Mouse (Mus musculus): ENCODE results near the gene Fbxw17. TPM values are rescaled to one million over a fixed set of nuclear protein-coding genes. Genes with fewer than 3 reads are reported as not detected.
A peak's percentile ranks its signal among the peaks of the same experiment; 100 is the strongest.

Fbxw17 gene
- polyA plus RNA-seq, 1 experiment from 2014 or later: 36.1 TPM

GRCm38 (mm10) chr13:50464621-50465562 is 47.2 kb downstream of the Fbxw17 start:
- WGBS: 46% methylated on average over 27 of the region's 27 CpGs
- DNase-seq (ENCODE audit: extremely low spot score, low spot score): no peak
- Histone ChIP-seq H3K9me3 (no peaks in the 10 kb centered on the region), H3K27me3 (ENCODE audit: poor library complexity, severe bottlenecking) (no peaks in the 10 kb centered on the region), H3K36me3 (replicated peaks) (no peaks in the 10 kb centered on the region), H3K4me3 (peak overlapping the region; percentile 35), H3K4me1 (no peaks in the 10 kb centered on the region), H3K27ac (no peak overlapping the region)

DNA sequence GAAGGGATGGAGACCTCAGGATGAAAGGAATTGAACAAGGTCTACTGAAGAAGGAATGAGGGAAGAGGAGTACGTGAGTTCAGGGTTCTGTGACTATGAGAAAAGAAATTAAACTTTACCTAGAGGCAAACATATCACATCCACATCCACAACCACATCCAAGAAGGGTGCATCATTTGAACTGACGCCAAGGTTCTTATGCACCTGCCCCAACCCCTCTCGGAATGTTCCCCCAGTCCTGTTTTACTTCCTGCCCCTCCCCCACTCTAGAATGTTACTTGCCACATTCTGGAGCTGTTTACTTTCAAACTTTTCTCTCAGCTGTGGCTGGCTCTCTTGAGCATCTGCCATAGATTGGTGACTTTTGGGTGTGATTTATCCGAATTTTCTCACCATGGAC is 49.3 kb downstream of the Fbxw17 start, which contains the start of gene Nutm2:
Nutm2 (plus strand) TSS at position 301 of the 400 bp plus-strand sequence.
- Histone ChIP-seq H3K4me3 (no peak within 1 kb of the TSS), H3K27ac (no peak within 1 kb of the TSS), H3K27me3 (ENCODE audit: poor library complexity, severe bottlenecking) (no peaks in the 10 kb centered on the region), H3K9me3 (no peaks in the 10 kb centered on the region), H3K36me3 (replicated peaks) (no peaks in the 10 kb centered on the region), H3K4me1 (no peaks in the 10 kb centered on the region)
- 85% methylated on average over 4 of the region's 4 CpGs for WGBS
- DNase-seq (ENCODE audit: extremely low spot score, low spot score): no peak

Other genes starting within 250 kb of the Fbxw17 start
- not detected in 2 replicates for gene Gm906, start 167.6 kb upstream of the Fbxw17 start, polyA plus RNA-seq (2016; fragmentation: Nextera tagmentation; extraction: Ambion mirVana)
- gene Gm47429, start 26.0 kb downstream of the Fbxw17 start, polyA plus RNA-seq (2016; fragmentation: Nextera tagmentation; extraction: Ambion mirVana): not detected in 2 replicates
- not detected in 2 replicates for gene Nutm2, start 49.4 kb downstream of the Fbxw17 start, polyA plus RNA-seq (2016; fragmentation: Nextera tagmentation; extraction: Ambion mirVana)
- gene Gm904, start 225.4 kb downstream of the Fbxw17 start, polyA plus RNA-seq (2016; fragmentation: Nextera tagmentation; extraction: Ambion mirVana): not detected in 2 replicates

Data from forebrain, embryonic 10.5 days (tissue).